Mouse (Mus musculus): ENCODE data around the gene Rhd.

- no peak for TF ChIP-seq CTCF (IDR thresholded peaks at IDR 0.05; ENCODE audit: control insufficient read depth, insufficient read depth, insufficient replicate concordance, low read depth, low read length)
- no peak for TF ChIP-seq POLR2A (IDR thresholded peaks at IDR 0.05; ENCODE audit: control insufficient read depth, low read depth, low read length)
Measured at GRCm38 (mm10) chr4:134914122-134914863, 50.0 kb downstream of the Rhd start.
